Mouse (Mus musculus) T-helper 17 cell (primary cell): ENCODE measurements at regions not wholly inside any gene's neighbourhood (a gene's known extent, or its start where the extent isn't known, plus 50 kb on each side); places are given as distances from the start of the nearest gene placed in this dataset.

ENCODE experiments used
- in situ Hi-C, 2 experiments: fragments of 300-600 bp; cut with MboI, MseI; formaldehyde crosslinking; loops; 1 replicate in 1 of 2; 2 replicates in 1 of 2; pipeline ENCODE4 v1.15.1; 2025; ENCODE audit warnings: high pct_unique_total_duplicates in 2 of 2

DNA sequence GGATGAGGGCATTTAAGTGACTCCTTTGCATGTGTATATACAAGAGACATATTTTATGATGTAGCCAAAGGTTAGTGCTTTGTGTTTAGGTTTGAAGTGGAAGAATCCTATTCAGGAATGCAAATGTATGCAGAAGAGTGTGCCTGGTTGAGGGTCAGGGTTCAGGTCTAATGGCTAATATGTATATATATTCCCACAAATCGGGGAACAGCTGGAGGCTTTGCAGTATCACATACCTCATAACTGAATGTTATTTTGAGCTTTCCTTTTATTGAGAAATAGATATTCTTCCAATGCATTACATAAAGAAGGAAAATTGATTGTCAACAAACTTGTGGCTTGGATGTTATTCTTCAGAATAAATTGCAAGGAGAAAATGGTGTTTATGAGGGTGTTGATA lies 239.9 kb downstream of the Fam173b start:
- in situ Hi-C loops: no loop called here

DNA sequence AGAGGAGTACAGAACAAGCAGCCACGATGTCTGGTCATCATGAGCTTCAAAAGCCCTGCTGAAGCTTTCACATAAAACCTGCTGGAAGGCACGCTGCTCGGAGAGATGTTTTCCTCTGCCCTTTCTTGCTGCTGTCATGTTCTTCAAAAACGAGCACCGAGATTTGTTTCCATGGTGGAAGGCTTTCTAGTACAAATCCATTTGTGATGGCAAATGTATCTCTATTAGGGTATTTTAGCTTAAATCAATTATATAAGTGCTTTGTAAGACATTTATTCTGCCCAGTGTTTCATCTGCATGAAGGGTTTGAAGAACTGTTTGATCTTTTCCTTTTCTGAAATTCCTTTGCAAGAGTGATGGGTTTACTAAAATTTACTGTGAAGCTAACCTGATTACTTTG lies 253.1 kb downstream of the Fam173b start:
- in situ Hi-C loops: loop anchor here in 1 of 2 experiments (5.0 kb wide), 1 partner anchor 752 kb away; no protein-coding TSS in a partner anchor

DNA sequence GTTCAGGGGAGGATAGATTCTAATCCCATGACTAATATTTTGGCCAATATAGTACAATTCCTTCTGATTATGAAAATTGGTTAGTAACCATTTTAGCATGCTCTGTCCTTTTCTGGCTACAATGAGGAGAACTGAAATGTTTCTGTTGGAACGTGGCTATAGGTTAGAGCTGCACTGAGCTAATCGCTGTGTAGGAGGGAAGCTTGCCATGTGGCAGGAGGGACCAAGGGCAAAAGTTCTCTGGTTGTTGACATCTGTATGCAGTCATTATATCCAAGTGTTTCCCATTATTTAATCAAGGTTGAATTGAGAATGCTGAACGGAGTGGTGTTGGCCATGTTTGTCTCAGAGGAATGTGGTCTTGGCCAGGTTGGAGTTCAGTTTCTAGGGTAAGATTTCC lies 253.5 kb downstream of the Fam173b start:
- in situ Hi-C loops: no loop called here

DNA sequence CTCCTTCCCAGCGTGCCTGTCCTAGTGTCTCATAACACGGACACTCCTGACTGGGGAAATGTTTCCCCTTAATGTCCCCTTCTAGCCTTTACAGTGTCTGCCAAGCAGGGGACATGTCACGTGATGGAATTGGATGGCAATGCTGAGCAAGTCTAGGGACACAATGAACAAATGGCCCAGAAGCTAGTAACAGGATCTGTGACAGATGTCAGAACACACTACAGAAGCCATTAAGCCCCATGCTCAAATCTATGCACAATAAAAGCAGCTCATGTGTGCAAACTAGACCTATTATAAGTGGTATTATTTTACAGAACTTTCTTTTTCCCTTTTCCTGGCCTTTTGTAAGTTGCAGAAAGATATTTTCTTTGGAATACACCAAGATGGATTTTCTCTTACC lies 267.4 kb downstream of the Fam173b start:
- in situ Hi-C loops: no loop called here

DNA sequence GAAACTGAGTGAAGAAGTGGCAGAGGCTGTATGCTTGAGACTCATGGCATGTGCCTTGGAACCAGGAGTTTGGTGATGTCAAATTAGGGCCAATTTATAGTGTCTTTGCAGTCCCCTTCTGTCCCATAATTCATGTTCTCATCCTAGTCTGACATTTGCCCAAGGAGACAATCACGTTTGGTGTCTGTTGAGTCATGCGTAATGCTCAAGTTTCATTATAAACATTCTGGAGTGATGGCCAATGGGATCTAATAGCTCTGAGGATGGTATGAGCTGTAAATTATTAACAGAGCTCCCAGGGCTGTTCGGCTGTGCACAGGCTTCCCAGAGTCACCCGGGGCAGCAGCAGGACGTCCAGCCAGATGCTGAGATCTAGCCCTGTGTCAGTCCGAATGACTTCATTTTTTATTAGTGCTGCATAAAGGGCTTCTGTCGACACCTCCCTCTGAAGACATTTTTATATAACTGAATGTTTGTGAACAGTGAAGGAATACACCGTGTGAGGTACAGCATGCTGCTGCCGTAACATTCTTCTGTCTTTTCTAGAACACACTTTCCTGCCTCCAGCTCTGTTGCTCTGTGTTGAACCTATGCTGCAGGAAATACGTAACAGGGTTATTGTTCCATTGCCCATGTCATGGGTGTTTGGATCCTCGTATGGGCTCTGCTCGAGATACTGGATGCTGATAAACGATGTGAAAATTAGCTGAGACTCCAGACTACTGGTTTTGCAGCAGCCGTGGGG lies 268.2 kb downstream of the Fam173b start:
- in situ Hi-C loops: no loop called here

DNA sequence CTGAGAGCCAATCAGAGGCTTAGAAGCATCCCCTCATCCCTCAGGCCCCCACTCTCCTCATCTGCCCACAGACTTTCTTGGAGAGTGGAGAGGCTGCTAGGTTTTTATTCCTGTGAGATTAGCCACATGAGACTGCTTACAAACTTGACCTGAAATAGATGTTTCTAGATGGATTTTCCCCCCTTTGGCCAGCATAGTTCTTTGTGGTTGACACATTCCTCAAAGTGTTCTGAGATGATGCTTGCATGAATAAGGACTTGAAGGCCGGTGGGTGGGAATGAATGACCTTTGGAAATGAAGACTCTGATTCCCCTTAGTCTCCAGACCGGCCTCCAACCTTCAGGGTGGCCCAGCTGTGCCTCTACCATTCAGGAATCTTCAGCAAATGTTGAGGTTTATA lies 273.8 kb downstream of the Fam173b start:
- in situ Hi-C loops: no loop called here

DNA sequence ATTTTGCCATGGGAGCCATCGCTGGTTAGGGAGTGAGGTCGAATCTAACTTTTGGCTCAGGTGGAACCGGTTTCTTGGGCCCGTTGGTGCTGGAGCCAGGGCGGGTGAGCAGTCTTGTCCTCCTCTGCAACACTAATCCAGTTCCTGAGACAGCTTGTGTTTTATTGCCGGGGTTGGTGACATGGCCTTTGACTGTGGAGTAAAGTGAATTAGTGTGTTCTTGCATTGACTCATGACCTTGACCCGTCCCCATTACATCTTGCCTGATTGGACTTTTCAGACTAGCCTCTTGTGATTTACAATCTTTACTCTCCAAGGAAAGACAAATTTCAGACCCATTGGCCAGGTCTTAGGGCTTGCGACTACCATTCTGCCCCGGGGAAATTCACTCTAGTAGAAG lies 278.8 kb downstream of the Fam173b start:
- in situ Hi-C loops: no loop called here

DNA sequence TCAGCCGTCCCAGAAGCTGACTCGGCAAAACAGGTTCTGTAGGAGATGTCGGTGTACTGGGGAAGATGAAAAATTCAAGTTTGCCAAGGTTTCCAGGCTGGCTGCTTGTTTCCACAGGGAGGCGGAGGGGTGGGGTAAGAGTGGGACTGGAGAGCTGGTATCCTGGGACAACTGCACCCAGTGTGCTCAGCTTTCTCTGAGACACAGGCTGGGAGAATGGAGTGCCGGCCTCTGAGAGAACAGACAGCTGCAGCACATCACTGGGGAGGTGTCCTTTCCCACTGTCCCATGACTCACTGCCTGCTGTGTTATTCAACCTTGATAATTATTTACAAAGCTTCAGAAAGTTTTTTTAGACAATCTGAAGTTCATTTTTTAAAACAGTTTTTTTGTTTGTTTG lies 280.7 kb downstream of the Fam173b start:
- in situ Hi-C loops: no loop called here

DNA sequence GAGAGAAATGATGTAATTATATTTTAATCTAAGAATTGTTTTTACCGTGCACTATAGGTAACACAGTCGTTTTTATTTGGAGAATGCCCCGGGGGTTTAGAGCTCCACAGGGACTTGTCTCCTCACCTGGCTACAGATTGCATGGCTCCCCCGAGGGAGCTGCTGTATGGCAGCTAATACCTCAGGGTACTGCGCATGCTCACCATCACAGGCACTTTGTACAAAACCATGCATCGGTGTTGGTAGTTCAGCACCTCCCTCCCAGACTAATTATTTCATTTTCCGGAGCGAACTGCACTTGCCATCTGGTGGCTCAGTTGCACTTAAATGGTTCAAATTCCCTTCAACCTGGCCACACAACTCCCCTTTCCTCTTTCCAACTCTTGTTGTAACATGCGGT lies 281.9 kb downstream of the Fam173b start:
- in situ Hi-C loops: no loop called here

DNA sequence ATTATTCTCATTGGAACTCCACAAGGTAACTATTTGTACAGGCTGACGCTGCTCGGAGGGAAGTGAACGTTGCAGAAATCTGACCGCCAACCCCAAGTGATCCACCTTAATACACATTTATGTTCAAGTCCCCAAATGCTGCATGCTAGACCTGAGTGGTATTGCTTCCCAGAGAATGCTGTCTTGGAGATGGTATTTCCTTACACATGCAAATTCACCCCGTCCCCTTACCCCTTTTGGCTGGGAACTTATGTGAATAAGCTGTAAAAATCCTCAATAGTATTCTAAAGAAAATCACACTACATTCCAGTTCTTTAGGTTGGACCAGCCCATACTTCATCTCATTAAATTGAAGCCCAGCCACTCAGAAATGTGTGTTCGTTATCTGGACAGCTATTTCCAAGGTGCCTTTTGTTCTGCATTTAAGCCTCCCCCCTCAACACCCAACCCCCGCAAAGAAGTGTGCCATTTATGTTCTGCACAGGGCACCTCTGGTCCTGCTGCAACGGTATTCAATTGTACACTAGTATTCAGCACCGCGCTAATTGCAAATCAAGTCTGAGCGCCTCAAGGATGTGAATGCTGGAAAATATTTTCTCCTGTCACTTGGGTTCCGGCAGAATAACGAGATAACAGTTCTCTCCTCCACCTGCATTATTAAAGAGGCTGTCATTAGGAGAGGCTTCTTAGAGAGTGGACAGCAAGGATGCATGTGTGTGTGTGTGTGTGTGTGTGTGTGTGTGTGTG lies 278.0 kb upstream of the Tas2r119 start:
- in situ Hi-C loops: no loop called here

DNA sequence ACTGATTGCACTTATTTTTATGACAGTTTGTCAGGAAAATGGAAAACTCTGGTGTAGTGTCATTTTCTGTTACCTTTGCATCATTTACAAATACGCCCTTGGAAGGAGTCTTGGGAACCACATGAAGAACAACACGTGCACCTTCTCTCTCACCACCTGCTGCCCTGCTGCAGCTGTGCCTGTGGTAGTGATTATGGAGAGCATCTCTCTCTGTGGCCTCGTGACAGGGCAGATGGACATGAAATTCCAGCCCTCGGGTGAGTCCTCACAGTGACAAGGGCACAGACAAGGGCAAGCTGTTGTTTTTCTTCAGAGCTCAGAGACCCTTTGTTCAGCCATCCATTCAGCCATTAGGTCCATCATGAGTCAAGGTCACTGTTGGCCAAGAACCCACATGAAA lies 276.8 kb upstream of the Tas2r119 start:
- in situ Hi-C loops: no loop called here

DNA sequence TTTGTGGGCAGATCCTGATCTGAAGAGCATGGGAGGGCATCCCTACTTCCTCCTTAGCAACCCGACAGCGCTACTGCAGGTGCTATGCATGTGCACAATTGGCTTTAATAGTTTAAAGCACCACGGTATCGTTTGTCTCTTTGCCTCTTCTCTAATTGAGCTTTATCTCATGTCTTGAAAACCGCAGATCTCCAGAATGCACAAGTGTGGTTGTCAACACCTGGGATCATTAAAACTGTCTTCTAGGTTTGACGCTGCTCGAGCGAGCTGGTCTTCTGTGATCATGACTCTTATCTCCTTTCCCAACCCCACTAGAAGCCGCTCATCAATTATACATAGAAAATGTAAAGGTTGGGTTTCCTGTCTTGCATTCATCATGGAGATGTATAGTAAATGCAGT lies 268.7 kb upstream of the Tas2r119 start:
- in situ Hi-C loops: no loop called here

DNA sequence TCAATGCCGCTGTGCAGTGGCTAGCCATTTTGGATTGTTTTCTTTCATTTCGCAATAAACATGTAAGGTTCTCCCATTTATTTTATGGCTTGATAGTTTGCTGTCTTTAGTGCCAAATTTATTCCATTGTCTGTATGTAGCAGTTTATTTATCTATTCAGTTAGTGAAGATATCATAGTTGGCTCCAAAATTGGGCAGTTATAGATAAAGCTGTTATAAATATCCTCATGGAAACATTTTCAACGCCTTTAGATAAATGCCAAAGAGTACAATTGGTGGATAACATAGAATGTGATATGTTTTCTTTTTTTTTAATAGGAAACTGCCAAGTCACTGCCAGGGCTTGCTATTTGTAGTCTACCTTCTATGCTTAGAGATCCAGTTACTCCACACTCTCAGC lies 265.1 kb upstream of the Tas2r119 start:
- in situ Hi-C loops: no loop called here

DNA sequence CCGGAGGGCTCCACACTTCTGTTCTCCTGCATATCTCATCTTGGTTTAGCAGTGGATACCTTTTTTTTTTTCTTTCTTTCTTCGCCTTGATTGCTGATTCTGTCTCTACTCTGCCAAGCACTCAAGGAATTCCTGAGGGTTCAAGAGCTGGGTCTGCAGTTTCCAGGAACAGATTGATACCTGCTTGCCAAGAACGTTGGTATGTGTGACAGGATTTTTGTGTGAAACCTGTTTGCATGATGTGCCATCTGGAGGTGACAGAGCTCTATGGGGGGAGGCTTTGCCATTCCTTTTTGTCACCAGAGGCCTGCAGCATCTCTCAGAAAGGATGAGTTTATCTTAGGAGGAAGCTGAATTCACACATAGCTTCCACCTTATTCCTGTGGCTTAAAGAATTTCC lies 255.6 kb upstream of the Tas2r119 start:
- in situ Hi-C loops: no loop called here

DNA sequence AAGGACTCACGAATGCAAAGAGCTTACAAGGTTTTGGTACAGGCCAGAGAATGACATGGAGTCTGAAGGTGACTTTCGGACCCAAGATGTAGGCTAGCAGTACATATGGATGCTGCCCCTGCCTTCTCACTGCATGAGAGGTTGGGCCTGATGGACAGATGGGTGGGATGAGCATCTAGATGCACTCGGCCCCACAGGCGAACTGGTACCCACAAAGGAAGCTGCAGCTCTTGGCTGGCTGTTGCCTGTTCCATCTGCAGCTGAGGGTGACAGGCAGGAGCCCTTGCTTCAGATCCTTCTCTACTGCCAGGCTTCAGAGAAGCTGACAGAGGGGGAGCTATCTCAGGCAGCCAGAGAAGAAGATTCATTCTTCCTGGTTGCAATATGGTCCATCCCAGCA lies 216.8 kb upstream of the Tas2r119 start:
- in situ Hi-C loops: no loop called here

DNA sequence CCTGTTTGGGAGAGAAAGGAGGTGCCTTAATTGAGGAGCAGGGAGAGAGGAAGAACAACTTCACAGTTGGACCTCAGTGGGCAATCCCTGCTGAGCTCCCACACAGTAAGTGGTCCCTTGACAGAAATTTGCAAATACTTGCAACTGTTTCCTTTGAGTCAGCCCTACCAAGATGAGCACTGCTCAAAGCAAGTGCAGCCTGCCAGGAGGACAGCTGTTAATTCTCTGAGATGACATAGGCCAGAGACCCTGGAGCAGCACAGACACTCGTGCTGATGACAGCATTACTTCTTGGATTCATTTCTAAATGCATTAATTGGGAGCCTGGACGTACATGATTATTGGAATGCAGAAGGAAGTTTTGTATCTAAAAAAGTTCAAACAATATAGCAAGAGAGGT lies 215.1 kb upstream of the Tas2r119 start:
- in situ Hi-C loops: no loop called here

DNA sequence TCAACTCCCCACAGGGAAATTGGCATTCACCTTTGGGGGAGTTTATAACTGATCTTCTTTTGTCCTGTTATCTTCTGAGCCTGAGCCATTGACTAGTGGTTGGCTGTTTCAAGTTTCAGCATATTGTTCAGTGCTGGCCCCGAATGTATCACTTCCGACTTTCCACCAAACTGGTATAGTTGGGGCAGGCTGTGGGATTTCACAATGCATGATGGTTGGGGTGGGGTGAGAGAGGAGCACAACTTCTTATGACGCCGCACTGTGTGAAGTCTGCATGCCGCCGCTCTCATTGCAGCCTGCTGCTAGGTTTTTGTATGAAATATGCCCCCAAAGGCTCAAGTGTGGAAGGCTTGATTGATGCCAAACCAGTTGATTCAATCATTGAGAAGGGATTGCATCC lies 212.2 kb upstream of the Tas2r119 start:
- in situ Hi-C loops: no loop called here

DNA sequence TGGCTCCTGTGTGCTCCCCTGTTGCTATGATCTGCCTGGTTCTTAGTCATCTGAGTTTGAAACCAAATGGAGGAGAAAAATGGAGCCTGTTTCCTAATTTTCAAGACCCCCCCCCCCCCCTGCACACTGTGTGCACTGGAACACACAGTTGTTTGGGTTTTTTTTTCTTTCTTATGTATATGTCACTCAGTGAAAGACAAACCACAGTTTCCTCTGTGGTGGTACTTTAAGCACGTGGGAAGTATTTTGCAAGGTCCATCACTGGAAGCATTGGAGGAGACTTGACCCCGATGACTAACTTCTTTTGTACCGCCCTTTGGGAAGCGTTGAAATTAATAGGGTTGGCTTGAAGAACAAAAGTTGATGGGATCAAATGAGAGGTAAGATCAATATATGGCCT lies 211.5 kb upstream of the Tas2r119 start:
- in situ Hi-C loops: no loop called here

DNA sequence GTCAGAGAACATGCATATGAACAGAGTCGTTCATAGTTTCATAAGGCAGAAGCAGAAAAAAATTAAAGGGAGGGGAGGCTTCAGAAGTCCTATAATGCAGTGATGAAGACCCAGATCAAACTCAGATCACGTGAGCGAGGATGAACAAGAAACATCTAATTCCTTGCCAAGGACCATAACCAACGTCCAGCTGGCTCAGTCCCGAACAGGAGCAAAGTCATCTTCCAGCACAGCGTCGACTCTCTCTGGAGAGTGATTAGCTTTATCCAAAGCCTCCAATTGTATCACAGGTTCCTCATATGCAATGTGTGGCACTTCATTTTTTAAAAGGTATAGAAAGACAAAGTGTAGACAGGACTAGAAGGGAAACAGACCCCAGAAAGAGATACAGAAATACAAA lies 204.2 kb upstream of the Tas2r119 start:
- in situ Hi-C loops: loop anchor here in 1 of 2 experiments (5.0 kb wide), 1 partner anchor 1471 kb away; no protein-coding TSS in a partner anchor

DNA sequence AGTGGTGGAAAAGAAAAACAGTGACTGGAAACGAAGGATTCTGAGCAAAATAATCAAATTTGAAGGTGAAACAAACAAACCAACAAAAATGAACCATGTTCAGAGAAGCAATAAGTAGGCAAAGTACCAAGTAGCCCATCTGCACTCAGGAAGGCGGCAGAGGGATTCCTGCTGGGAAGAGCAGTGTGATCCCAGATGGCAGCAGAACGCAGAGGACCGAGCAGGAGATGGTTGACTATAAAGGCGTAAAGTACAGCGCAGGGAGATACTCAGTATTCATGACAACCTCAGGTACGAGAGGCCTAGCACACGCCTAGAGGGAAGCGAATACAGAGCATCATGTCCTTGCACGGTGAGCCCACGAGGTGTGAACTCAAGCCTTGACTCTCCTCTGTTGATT lies 203.2 kb upstream of the Tas2r119 start:
- in situ Hi-C loops: loop anchor here in 1 of 2 experiments (5.0 kb wide), 1 partner anchor 1472 kb away; no protein-coding TSS in a partner anchor

DNA sequence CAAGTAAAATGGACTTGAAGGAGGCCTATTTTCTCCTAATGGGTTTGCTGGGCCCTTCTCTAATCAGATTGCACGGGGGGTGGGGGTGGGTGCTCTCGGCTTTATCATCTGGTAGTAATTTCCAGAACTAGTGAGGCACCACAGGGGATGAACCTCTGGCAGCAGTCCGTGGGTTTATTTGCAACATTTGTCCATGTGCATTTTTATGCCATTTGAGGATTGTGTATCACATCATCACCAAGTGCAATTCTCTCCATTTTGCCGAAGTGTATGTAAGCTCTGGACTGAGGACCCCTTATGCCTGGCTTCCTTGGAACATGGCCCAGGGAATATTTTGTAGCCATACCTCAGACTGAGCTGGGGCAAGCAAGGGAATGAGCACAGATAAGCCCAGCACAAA lies 200.6 kb upstream of the Tas2r119 start:
- in situ Hi-C loops: no loop called here

DNA sequence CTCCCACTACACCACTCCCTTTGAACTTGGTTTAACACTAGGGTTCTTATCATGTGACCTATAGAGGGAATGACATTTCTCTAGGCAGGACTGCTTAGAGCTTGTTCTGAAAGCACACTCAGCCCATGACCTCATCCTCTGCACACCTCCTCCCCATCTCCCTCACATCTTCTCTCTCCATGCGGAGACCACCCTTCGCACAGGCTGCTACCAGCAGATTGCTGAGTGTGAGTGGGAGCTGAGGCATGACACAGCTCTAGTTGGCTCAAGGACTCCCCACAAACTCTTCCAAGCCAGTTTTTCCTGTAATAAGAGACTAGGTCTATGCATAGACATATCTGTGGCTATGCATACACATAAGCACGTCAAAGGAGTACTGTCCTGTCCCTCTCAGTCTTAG lies 199.5 kb upstream of the Tas2r119 start:
- in situ Hi-C loops: no loop called here

DNA sequence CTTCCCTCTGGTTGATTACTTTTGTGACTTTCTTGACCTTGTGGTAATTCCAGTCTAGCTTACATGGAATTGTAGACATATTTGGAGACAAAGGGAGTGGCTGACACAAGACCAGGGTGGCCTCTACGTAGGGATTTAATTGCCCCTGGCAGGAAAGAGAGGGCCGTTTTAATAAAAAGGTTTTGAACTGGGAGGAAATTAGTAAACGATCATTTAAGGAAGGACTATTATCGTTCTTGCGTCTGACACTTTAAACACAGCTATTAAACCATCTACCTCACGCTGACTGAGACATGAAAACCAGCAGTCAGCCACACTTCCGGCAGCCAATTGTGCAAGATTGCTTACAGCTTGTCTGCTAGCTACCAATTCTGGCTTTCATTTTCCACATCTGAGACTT lies 197.1 kb upstream of the Tas2r119 start:
- in situ Hi-C loops: no loop called here
